Mouse (Mus musculus) lung, postnatal 36 days (tissue): ENCODE data around the gene Nsun7.

Experiments used
- DNase-seq: peaks from one replicate; pipeline ENCODE4 v3.0.0; 2022; ENCODE audit warnings: mixed read lengths

The Nsun7 gene

GRCm38 (mm10) chr5:66337969-66338345 lies 78.3 kb downstream of the Nsun7 start:
- DNase-seq: peak; percentile 81

GRCm38 (mm10) chr5:66338583-66338982 lies 78.9 kb downstream of the Nsun7 start:
- DNase-seq: peak; percentile 24

GRCm38 (mm10) chr5:66340356-66341102 lies 80.8 kb downstream of the Nsun7 start:
- DNase-seq: no peak

- no peak for DNase-seq
Observed at GRCm38 (mm10) chr5:66341848-66342247, 82.2 kb downstream of the Nsun7 start.

GRCm38 (mm10) chr5:66342285-66342684 lies 82.6 kb downstream of the Nsun7 start:
- no peak for DNase-seq

GRCm38 (mm10) chr5:66344182-66344581 lies 84.5 kb downstream of the Nsun7 start:
- no peak for DNase-seq

DNA sequence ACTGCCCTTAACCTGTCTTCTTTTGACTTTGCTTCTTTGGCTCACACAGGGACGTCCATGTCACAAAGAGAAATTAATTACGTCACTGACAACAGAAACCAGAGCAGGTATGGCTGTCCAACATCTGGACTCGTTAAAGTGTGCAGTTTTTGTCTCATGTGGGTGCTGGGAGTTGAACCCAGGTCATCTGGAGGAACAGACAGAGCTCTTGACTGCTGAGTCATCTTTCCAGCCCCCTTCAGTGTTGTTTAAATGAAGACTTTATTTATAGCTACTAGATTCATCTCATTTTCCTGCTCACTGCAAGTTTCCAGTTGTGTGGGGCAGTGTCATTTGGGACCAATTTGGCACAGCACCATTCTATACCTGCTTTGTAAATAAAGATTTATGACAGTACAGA lies 85.4 kb downstream of the Nsun7 start:
- DNase-seq: no peak

GRCm38 (mm10) chr5:66346756-66347155 lies 87.1 kb downstream of the Nsun7 start:
- no peak for DNase-seq
